Mouse (Mus musculus): ENCODE measurements at regions not wholly inside any gene's neighbourhood (a gene's known extent, or its start where the extent isn't known, plus 50 kb on each side); places are given as distances from the start of the nearest gene placed in this dataset.

GRCm38 (mm10) chr8:39780169-39780568 is 894.7 kb upstream of the Adam24 start:
- no peak overlapping the region for H3K4me3 ChIP-seq (replicated peaks; ENCODE audit: low read length)
- H3K27me3 ChIP-seq (ENCODE audit: control insufficient read depth, insufficient read depth, low read length) = no peaks in the 10 kb centered on the region
- H3K4me2 ChIP-seq (replicated peaks; ENCODE audit: low read depth, low read length, severe bottlenecking) = no peak overlapping the region
- H3K27ac ChIP-seq (replicated peaks; ENCODE audit: low read depth, low read length) = no peak overlapping the region
- H3K4me1 ChIP-seq (ENCODE audit: control insufficient read depth, insufficient read depth, low read length) = no peaks in the 10 kb centered on the region
- no peak for ATAC-seq (ENCODE audit: low FRiP score, low read depth)
- no peaks in the 10 kb centered on the region for H3K9me3 ChIP-seq (ENCODE audit: control insufficient read depth, low read length)
- no peak for TF ChIP-seq POLR2A (IDR thresholded peaks at IDR 0.05; ENCODE audit: borderline replicate concordance, extremely low read depth, insufficient read depth, insufficient read length)
- H3K36me3 ChIP-seq (ENCODE audit: control insufficient read depth, insufficient read depth, low read length) = no peaks in the 10 kb centered on the region
- no peak for DNase-seq (ENCODE audit: low spot score)
- no peak overlapping the region for H3K9ac ChIP-seq (ENCODE audit: low read depth, low read length, severe bottlenecking)
- WGBS = 86% methylated on average over 4 of the region's 4 CpGs

DNA sequence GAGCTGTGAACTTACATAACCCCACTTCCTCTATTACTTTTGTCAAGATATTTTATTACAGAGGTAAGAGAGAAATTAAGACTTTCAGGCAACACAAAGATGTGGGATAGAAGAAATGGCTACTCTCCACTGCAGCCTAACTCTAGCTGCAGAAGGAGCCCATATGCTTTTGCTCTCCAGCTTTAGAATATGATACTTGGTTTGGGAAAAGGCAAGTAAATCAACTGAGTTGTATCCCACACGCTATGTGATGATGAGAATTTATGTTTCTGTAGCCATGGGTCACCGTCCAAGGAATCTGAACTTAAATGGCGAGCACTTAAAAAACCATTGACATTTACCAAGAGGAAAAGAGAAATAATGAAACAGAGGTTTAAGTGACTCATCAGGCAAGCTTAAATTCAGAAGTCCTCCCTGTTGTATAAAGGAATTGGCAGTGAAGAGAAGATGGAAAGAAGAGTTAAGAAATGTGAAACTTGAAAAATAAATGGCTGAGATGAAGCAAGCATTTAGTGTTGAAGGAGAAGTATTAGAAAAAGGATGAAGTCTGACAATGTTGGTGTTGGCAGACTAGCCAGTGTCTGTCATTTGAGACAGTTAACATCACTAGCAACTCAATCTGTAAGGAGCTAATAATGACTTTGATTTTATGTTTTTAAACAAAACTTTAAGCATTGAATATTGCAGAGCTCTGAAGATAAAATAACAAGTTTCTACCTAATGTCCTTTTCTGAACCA is 893.3 kb upstream of the Adam24 start:
- TF ChIP-seq POLR2A (IDR thresholded peaks at IDR 0.05; ENCODE audit: borderline replicate concordance, extremely low read depth, insufficient read depth, insufficient read length) = no peak
- no peak for ATAC-seq (ENCODE audit: low FRiP score, low read depth)

GRCm38 (mm10) chr8:39782162-39782530 is 892.7 kb upstream of the Adam24 start:
- Histone ChIP-seq H3K9me3 (ENCODE audit: control insufficient read depth, low read length) (no peaks in the 10 kb centered on the region), H3K4me3 (replicated peaks; ENCODE audit: low read length) (no peak overlapping the region), H3K4me2 (replicated peaks; ENCODE audit: low read depth, low read length, severe bottlenecking) (no peak overlapping the region), H3K36me3 (ENCODE audit: control insufficient read depth, insufficient read depth, low read length) (no peaks in the 10 kb centered on the region), H3K27ac (replicated peaks; ENCODE audit: low read depth, low read length) (no peak overlapping the region), H3K9ac (ENCODE audit: low read depth, low read length, severe bottlenecking) (no peak overlapping the region), H3K4me1 (ENCODE audit: control insufficient read depth, insufficient read depth, low read length) (no peaks in the 10 kb centered on the region), H3K27me3 (ENCODE audit: control insufficient read depth, insufficient read depth, low read length) (no peaks in the 10 kb centered on the region)
- ATAC-seq (ENCODE audit: low FRiP score, low read depth) (no peak), DNase-seq (ENCODE audit: low spot score) (no peak)
- TF ChIP-seq POLR2A (IDR thresholded peaks at IDR 0.05; ENCODE audit: borderline replicate concordance, extremely low read depth, insufficient read depth, insufficient read length) = no peak
- WGBS = 81% methylated on average over 2 of the region's 2 CpGs

More for the DNA sequence above, 893.3 kb upstream of the Adam24 start:
- Histone ChIP-seq H3K27me3 (ENCODE audit: control insufficient read depth, insufficient read depth, low read length) (no peaks in the 10 kb centered on the region), H3K4me2 (replicated peaks; ENCODE audit: low read depth, low read length, severe bottlenecking) (no peak overlapping the region), H3K4me3 (replicated peaks; ENCODE audit: low read length) (no peak overlapping the region), H3K9ac (ENCODE audit: low read depth, low read length, severe bottlenecking) (no peak overlapping the region), H3K9me3 (ENCODE audit: control insufficient read depth, low read length) (no peaks in the 10 kb centered on the region), H3K36me3 (ENCODE audit: control insufficient read depth, insufficient read depth, low read length) (no peaks in the 10 kb centered on the region), H3K27ac (replicated peaks; ENCODE audit: low read depth, low read length) (no peak overlapping the region), H3K4me1 (ENCODE audit: control insufficient read depth, insufficient read depth, low read length) (no peaks in the 10 kb centered on the region)
- whole genome bisulfite sequencing = 67% methylated on average over 3 of the region's 3 CpGs
- peak; percentile 9 for DNase-seq (ENCODE audit: low spot score)
